Mouse (Mus musculus): ENCODE data around the gene Slc6a13. TPM values are rescaled to one million over a fixed set of nuclear protein-coding genes. Genes with fewer than 3 reads are reported as not detected.
A peak's percentile ranks its signal among the peaks of the same experiment; 100 is the strongest.

Slc6a13 gene
- polyA plus RNA-seq, 1 experiment from 2014 or later: 0.78 TPM

- Histone ChIP-seq H3K36me3 (ENCODE audit: control insufficient read depth, insufficient read depth, low read length) (no peaks in the 10 kb centered on the region), H3K4me2 (ENCODE audit: low read length) (no peak overlapping the region), H3K4me1 (replicated peaks; ENCODE audit: control insufficient read depth, insufficient read depth, low read length) (no peaks in the 10 kb centered on the region), H3K27me3 (replicated peaks; ENCODE audit: control insufficient read depth, insufficient read depth, low read length) (no peaks in the 10 kb centered on the region), H3K9ac (ENCODE audit: low read length) (no peak overlapping the region), H3K9me3 (ENCODE audit: control insufficient read depth, low read length) (no peaks in the 10 kb centered on the region), H3K27ac (ENCODE audit: low read depth) (no peak overlapping the region), H3K4me3 (ENCODE audit: low read depth, low read length) (no peak overlapping the region)
- DNase-seq (ENCODE audit: low spot score) (no peak), ATAC-seq (replicated peaks; ENCODE audit: low FRiP score, low TSS enrichment, low read depth) (no peak)
- 86% methylated on average over 9 of the region's 9 CpGs for WGBS
Measured at GRCm38 (mm10) chr6:121335841-121336240, 35.8 kb downstream of the Slc6a13 start.

- H3K36me3 ChIP-seq (ENCODE audit: control insufficient read depth, insufficient read depth, low read length): no peaks in the 10 kb centered on the region
- no peak overlapping the region for H3K4me2 ChIP-seq (ENCODE audit: low read length)
- H3K9me3 ChIP-seq (ENCODE audit: control insufficient read depth, low read length): no peaks in the 10 kb centered on the region
- DNase-seq (ENCODE audit: low spot score) (no peak), ATAC-seq (replicated peaks; ENCODE audit: low FRiP score, low TSS enrichment, low read depth) (no peak)
- H3K4me1 ChIP-seq (replicated peaks; ENCODE audit: control insufficient read depth, insufficient read depth, low read length): no peaks in the 10 kb centered on the region
- H3K9ac ChIP-seq (ENCODE audit: low read length): no peak overlapping the region
- no peak overlapping the region for H3K4me3 ChIP-seq (ENCODE audit: low read depth, low read length)
- no peaks in the 10 kb centered on the region for H3K27me3 ChIP-seq (replicated peaks; ENCODE audit: control insufficient read depth, insufficient read depth, low read length)
- no peak overlapping the region for H3K27ac ChIP-seq (ENCODE audit: low read depth)
- 60% methylated on average over 8 of the region's 8 CpGs for WGBS
Measured at GRCm38 (mm10) chr6:121336558-121336957, 36.5 kb downstream of the Slc6a13 start.

- WGBS: 92% methylated on average over 9 of the region's 9 CpGs
- H3K4me1 ChIP-seq (replicated peaks; ENCODE audit: control insufficient read depth, insufficient read depth, low read length): no peaks in the 10 kb centered on the region
- no peak overlapping the region for H3K4me3 ChIP-seq (ENCODE audit: low read depth, low read length)
- H3K9ac ChIP-seq (ENCODE audit: low read length): no peak overlapping the region
- H3K9me3 ChIP-seq (ENCODE audit: control insufficient read depth, low read length): no peaks in the 10 kb centered on the region
- no peak for DNase-seq (ENCODE audit: low spot score)
- no peak for ATAC-seq (replicated peaks; ENCODE audit: low FRiP score, low TSS enrichment, low read depth)
- no peak overlapping the region for H3K4me2 ChIP-seq (ENCODE audit: low read length)
- H3K36me3 ChIP-seq (ENCODE audit: control insufficient read depth, insufficient read depth, low read length): no peaks in the 10 kb centered on the region
- no peaks in the 10 kb centered on the region for H3K27me3 ChIP-seq (replicated peaks; ENCODE audit: control insufficient read depth, insufficient read depth, low read length)
- no peak overlapping the region for H3K27ac ChIP-seq (ENCODE audit: low read depth)
Measured at GRCm38 (mm10) chr6:121337229-121337628, 37.2 kb downstream of the Slc6a13 start.

- H3K36me3 ChIP-seq (ENCODE audit: control insufficient read depth, insufficient read depth, low read length): no peaks in the 10 kb centered on the region
- ATAC-seq (replicated peaks; ENCODE audit: low FRiP score, low TSS enrichment, low read depth) (peak; percentile 67), DNase-seq (ENCODE audit: low spot score) (peak; percentile 85)
- H3K4me2 ChIP-seq (ENCODE audit: low read length): no peak overlapping the region
- H3K4me3 ChIP-seq (ENCODE audit: low read depth, low read length): no peak overlapping the region
- H3K9me3 ChIP-seq (ENCODE audit: control insufficient read depth, low read length): no peaks in the 10 kb centered on the region
- H3K4me1 ChIP-seq (replicated peaks; ENCODE audit: control insufficient read depth, insufficient read depth, low read length): no peaks in the 10 kb centered on the region
- no peak overlapping the region for H3K9ac ChIP-seq (ENCODE audit: low read length)
- no peaks in the 10 kb centered on the region for H3K27me3 ChIP-seq (replicated peaks; ENCODE audit: control insufficient read depth, insufficient read depth, low read length)
- no peak overlapping the region for H3K27ac ChIP-seq (ENCODE audit: low read depth)
- WGBS: 30% methylated on average over 3 of the region's 3 CpGs
Measured at GRCm38 (mm10) chr6:121337770-121338518, 37.9 kb downstream of the Slc6a13 start.

GRCm38 (mm10) chr6:121338519-121338896 is 38.5 kb downstream of the Slc6a13 start:
- Histone ChIP-seq H3K4me2 (ENCODE audit: low read length) (no peak overlapping the region), H3K4me3 (ENCODE audit: low read depth, low read length) (no peak overlapping the region), H3K27ac (ENCODE audit: low read depth) (no peak overlapping the region), H3K9me3 (ENCODE audit: control insufficient read depth, low read length) (no peaks in the 10 kb centered on the region), H3K9ac (ENCODE audit: low read length) (no peak overlapping the region), H3K36me3 (ENCODE audit: control insufficient read depth, insufficient read depth, low read length) (no peaks in the 10 kb centered on the region), H3K4me1 (replicated peaks; ENCODE audit: control insufficient read depth, insufficient read depth, low read length) (no peaks in the 10 kb centered on the region), H3K27me3 (replicated peaks; ENCODE audit: control insufficient read depth, insufficient read depth, low read length) (no peaks in the 10 kb centered on the region)
- no peak for DNase-seq (ENCODE audit: low spot score)
- ATAC-seq (replicated peaks; ENCODE audit: low FRiP score, low TSS enrichment, low read depth): no peak; the same call in 1 of the 2 replicates
- WGBS: 53% methylated on average over 4 of the region's 4 CpGs

- no peak for DNase-seq (ENCODE audit: low spot score)
- Histone ChIP-seq H3K9me3 (ENCODE audit: control insufficient read depth, low read length) (no peaks in the 10 kb centered on the region), H3K36me3 (ENCODE audit: control insufficient read depth, insufficient read depth, low read length) (no peaks in the 10 kb centered on the region), H3K27me3 (replicated peaks; ENCODE audit: control insufficient read depth, insufficient read depth, low read length) (no peaks in the 10 kb centered on the region), H3K4me1 (replicated peaks; ENCODE audit: control insufficient read depth, insufficient read depth, low read length) (no peaks in the 10 kb centered on the region), H3K4me3 (ENCODE audit: low read depth, low read length) (no peak overlapping the region), H3K27ac (ENCODE audit: low read depth) (no peak overlapping the region), H3K4me2 (ENCODE audit: low read length) (no peak overlapping the region), H3K9ac (ENCODE audit: low read length) (no peak overlapping the region)
- 81% methylated on average over 6 of the region's 6 CpGs for WGBS
- ATAC-seq (replicated peaks; ENCODE audit: low FRiP score, low TSS enrichment, low read depth): no peak
Measured at GRCm38 (mm10) chr6:121341650-121342049, 41.6 kb downstream of the Slc6a13 start.

GRCm38 (mm10) chr6:121343026-121343770 is 43.2 kb downstream of the Slc6a13 start, which contains the start of gene Slc6a12:
Gene Slc6a12, plus strand, starts transcription at chr6:121343076.
- 70% methylated on average over 15 of the region's 15 CpGs for WGBS
- no peak within 1 kb of the TSS for H3K4me3 ChIP-seq (ENCODE audit: low read depth, low read length)
- H3K27ac ChIP-seq (ENCODE audit: low read depth): no peak within 1 kb of the TSS
- no peak for ATAC-seq (replicated peaks; ENCODE audit: low FRiP score, low TSS enrichment, low read depth)
- no peaks in the 10 kb centered on the region for H3K36me3 ChIP-seq (ENCODE audit: control insufficient read depth, insufficient read depth, low read length)
- no peaks in the 10 kb centered on the region for H3K27me3 ChIP-seq (replicated peaks; ENCODE audit: control insufficient read depth, insufficient read depth, low read length)
- no peak within 1 kb of the TSS for H3K4me2 ChIP-seq (ENCODE audit: low read length)
- H3K9me3 ChIP-seq (ENCODE audit: control insufficient read depth, low read length): no peaks in the 10 kb centered on the region
- H3K9ac ChIP-seq (ENCODE audit: low read length): no peak within 1 kb of the TSS
- no peak for DNase-seq (ENCODE audit: low spot score)
- no peaks in the 10 kb centered on the region for H3K4me1 ChIP-seq (replicated peaks; ENCODE audit: control insufficient read depth, insufficient read depth, low read length)

- Histone ChIP-seq H3K4me1 (replicated peaks; ENCODE audit: control insufficient read depth, insufficient read depth, low read length) (no peaks in the 10 kb centered on the region), H3K27ac (ENCODE audit: low read depth) (no peak overlapping the region), H3K36me3 (ENCODE audit: control insufficient read depth, insufficient read depth, low read length) (no peaks in the 10 kb centered on the region), H3K27me3 (replicated peaks; ENCODE audit: control insufficient read depth, insufficient read depth, low read length) (no peaks in the 10 kb centered on the region), H3K9ac (ENCODE audit: low read length) (no peak overlapping the region), H3K4me3 (ENCODE audit: low read depth, low read length) (no peak overlapping the region), H3K9me3 (ENCODE audit: control insufficient read depth, low read length) (no peaks in the 10 kb centered on the region), H3K4me2 (ENCODE audit: low read length) (no peak overlapping the region)
- WGBS: 55% methylated on average over 6 of the region's 6 CpGs
- no peak for ATAC-seq (replicated peaks; ENCODE audit: low FRiP score, low TSS enrichment, low read depth)
- DNase-seq (ENCODE audit: low spot score): no peak
Measured at GRCm38 (mm10) chr6:121343771-121344123, 43.7 kb downstream of the Slc6a13 start.

All from intestine, embryonic 14.5 days (tissue).